Mouse (Mus musculus): ENCODE results near the gene Mast4. TPM values are rescaled to one million over a fixed set of nuclear protein-coding genes. Genes with fewer than 3 reads are reported as not detected.

Gene Mast4
- total and polyA plus RNA-seq, 3 experiments = 2.7 to 7.0 TPM; not detected in 1

GRCm38 (mm10) chr13:102875520-102875919, 458.8 kb downstream of the Mast4 start:
- DNase-seq (ENCODE audit: low read depth, low spot score) = no peak
- Histone ChIP-seq H3K4me3 (ENCODE audit: control insufficient read depth in 1 of 2, insufficient read depth in 1 of 2, low read depth in 2 of 2, low read length in 2 of 2) (no peak overlapping the region), H3K79me2 (ENCODE audit: control insufficient read depth, insufficient read depth, low read length, poor library complexity) (peaks cover 6% of the 10 kb centered on the region; the same call in 1 of the 2 replicates), H3K4me1 (ENCODE audit: control insufficient read depth in 1 of 2, insufficient read depth in 2 of 2, low read length in 2 of 2) (no peaks in the 10 kb centered on the region; a peak in 2 of 4 replicates), H3K9me3 (replicated peaks; ENCODE audit: insufficient read depth, low read length) (no peaks in the 10 kb centered on the region), H3K9ac (ENCODE audit: control insufficient read depth, low read depth, low read length, poor library complexity, severe bottlenecking) (no peak overlapping the region), H3K36me3 (ENCODE audit: control insufficient read depth in 1 of 2, insufficient read depth in 2 of 2, low read length in 2 of 2) (no peaks in the 10 kb centered on the region; a peak in 1 of 4 replicates), H3K27ac (ENCODE audit: control insufficient read depth, low read depth, low read length) (no peak overlapping the region), H3K27me3 (ENCODE audit: control insufficient read depth in 1 of 2, insufficient read depth in 2 of 2, low read length in 2 of 2) (no peaks in the 10 kb centered on the region)
- no peak for TF ChIP-seq NRF1 (IDR thresholded peaks at IDR 0.05; ENCODE audit: insufficient read depth, low read depth, low read length, poor library complexity, severe bottlenecking)
- no peak for TF ChIP-seq CHD1 (IDR thresholded peaks at IDR 0.05; ENCODE audit: low read depth, low read length)
- TF ChIP-seq ZNF384 (IDR thresholded peaks at IDR 0.05; ENCODE audit: low read depth, low read length) = no peak
- TF ChIP-seq CTCF (IDR thresholded peaks at IDR 0.05 in 2 of 3, conservative IDR thresholded peaks at IDR 0.05 in 1 of 3; ENCODE audit: control insufficient read depth in 1 of 3, insufficient read depth in 1 of 3, low read depth in 2 of 3, low read length in 3 of 3, poor library complexity in 1 of 3, severe bottlenecking in 1 of 3) = no peak
- no peak for TF ChIP-seq NELFE (IDR thresholded peaks at IDR 0.05; ENCODE audit: low read depth, low read length)
- no peak for TF ChIP-seq MYB (IDR thresholded peaks at IDR 0.05; ENCODE audit: low read depth, low read length)
- no peak for TF ChIP-seq ELF1 (IDR thresholded peaks at IDR 0.05; ENCODE audit: low read depth, low read length)
- no peak for TF ChIP-seq POLR2AphosphoS2 (IDR thresholded peaks at IDR 0.05; ENCODE audit: low read length)
- no peak for TF ChIP-seq MXI1 (IDR thresholded peaks at IDR 0.05; ENCODE audit: low read depth, low read length)

GRCm38 (mm10) chr13:102875144-102875476, 459.2 kb downstream of the Mast4 start:
- Histone ChIP-seq H3K36me3 (ENCODE audit: control insufficient read depth in 1 of 2, insufficient read depth in 2 of 2, low read length in 2 of 2) (no peaks in the 10 kb centered on the region; a peak in 1 of 4 replicates), H3K4me1 (ENCODE audit: control insufficient read depth in 1 of 2, insufficient read depth in 2 of 2, low read length in 2 of 2) (no peaks in the 10 kb centered on the region; a peak in 2 of 4 replicates), H3K4me3 (ENCODE audit: control insufficient read depth in 1 of 2, insufficient read depth in 1 of 2, low read depth in 2 of 2, low read length in 2 of 2) (no peak overlapping the region), H3K79me2 (ENCODE audit: control insufficient read depth, insufficient read depth, low read length, poor library complexity) (peaks cover 8% of the 10 kb centered on the region; the same call in 1 of the 2 replicates), H3K9ac (ENCODE audit: control insufficient read depth, low read depth, low read length, poor library complexity, severe bottlenecking) (no peak overlapping the region), H3K27ac (ENCODE audit: control insufficient read depth, low read depth, low read length) (no peak overlapping the region), H3K27me3 (ENCODE audit: control insufficient read depth in 1 of 2, insufficient read depth in 2 of 2, low read length in 2 of 2) (no peaks in the 10 kb centered on the region), H3K9me3 (replicated peaks; ENCODE audit: insufficient read depth, low read length) (no peaks in the 10 kb centered on the region)
- no peak for DNase-seq (ENCODE audit: low read depth, low spot score)
- TF ChIP-seq MYC (IDR thresholded peaks at IDR 0.05; ENCODE audit: low read depth, low read length) (no peak), MXI1 (IDR thresholded peaks at IDR 0.05; ENCODE audit: low read depth, low read length) (no peak), POLR2AphosphoS2 (IDR thresholded peaks at IDR 0.05; ENCODE audit: low read length) (no peak), MAZ (IDR thresholded peaks at IDR 0.05; ENCODE audit: low read depth, low read length) (no peak), USF1 (IDR thresholded peaks at IDR 0.05; ENCODE audit: low read depth, low read length) (no peak), ZKSCAN1 (IDR thresholded peaks at IDR 0.05; ENCODE audit: low read depth, low read length) (no peak), CHD1 (IDR thresholded peaks at IDR 0.05; ENCODE audit: low read depth, low read length) (no peak), MAFK (IDR thresholded peaks at IDR 0.05; ENCODE audit: borderline replicate concordance, low read depth, low read length) (no peak), CHD2 (IDR thresholded peaks at IDR 0.05; ENCODE audit: low read length) (no peak)

All from MEL (cell line).